Mouse (Mus musculus) frontal cortex, adult (tissue): ENCODE results near the gene Gpcpd1.
A peak's percentile ranks its signal among the peaks of the same experiment; 100 is the strongest.
"Not testable (repeated sequence)": the region's sequence is repeated elsewhere in the genome, so short reads cannot be mapped to it uniquely, and the experiment has no call there.

Source experiments
- ATAC-seq: cut with Nextera tagmentation; 2 replicates; pipeline ENCODE4 v1.9.2; 2017; ENCODE audit warnings: mild to moderate bottlenecking, moderate library complexity, mixed read lengths; ENCODE audit not compliant: low TSS enrichment

The Gpcpd1 gene

GRCm38 (mm10) chr2:132587240-132587779, at the start of gene Gpcpd1:
TSS of gene Gpcpd1 (minus strand) at chr2:132587729.
- no peak for ATAC-seq

- no peak for ATAC-seq
These were observed 49.0 kb upstream of the Gpcpd1 start for GRCm38 (mm10) chr2:132636534-132636933.

- ATAC-seq, result no peak
These were observed 41.1 kb upstream of the Gpcpd1 start for GRCm38 (mm10) chr2:132628626-132629025.

GRCm38 (mm10) chr2:132623092-132623491, 35.6 kb upstream of the Gpcpd1 start:
- no peak for ATAC-seq

- no peak for ATAC-seq
These were observed 30.2 kb upstream of the Gpcpd1 start for GRCm38 (mm10) chr2:132617693-132618092.

GRCm38 (mm10) chr2:132613581-132614188, 26.2 kb upstream of the Gpcpd1 start:
- peak; percentile 94 for ATAC-seq

GRCm38 (mm10) chr2:132611551-132612233, 24.2 kb upstream of the Gpcpd1 start:
- no peak for ATAC-seq

GRCm38 (mm10) chr2:132607141-132608093, 19.9 kb upstream of the Gpcpd1 start:
- ATAC-seq, result peak; percentile 94

- no peak for ATAC-seq
These were observed 18.4 kb upstream of the Gpcpd1 start for GRCm38 (mm10) chr2:132605795-132606563.

- no peak for ATAC-seq
These were observed 17.4 kb upstream of the Gpcpd1 start for GRCm38 (mm10) chr2:132604922-132605321.

GRCm38 (mm10) chr2:132603706-132604105, 16.2 kb upstream of the Gpcpd1 start:
- no peak for ATAC-seq

- ATAC-seq, result no peak
These were observed 14.2 kb upstream of the Gpcpd1 start for GRCm38 (mm10) chr2:132601777-132602176.

GRCm38 (mm10) chr2:132600081-132600480, 12.6 kb upstream of the Gpcpd1 start:
- no peak for ATAC-seq

GRCm38 (mm10) chr2:132599127-132599526, 11.6 kb upstream of the Gpcpd1 start:
- peak; percentile 76 for ATAC-seq

- no peak for ATAC-seq
These were observed 10.4 kb upstream of the Gpcpd1 start for GRCm38 (mm10) chr2:132597866-132598480.

GRCm38 (mm10) chr2:132597226-132597625, 9.7 kb upstream of the Gpcpd1 start:
- no peak for ATAC-seq

- no peak for ATAC-seq
These were observed 8.2 kb upstream of the Gpcpd1 start for GRCm38 (mm10) chr2:132595601-132596235.

GRCm38 (mm10) chr2:132592126-132592525, 4.6 kb upstream of the Gpcpd1 start:
- ATAC-seq, result no peak

- ATAC-seq, result not testable (repeated sequence)
These were observed 4.0 kb upstream of the Gpcpd1 start for GRCm38 (mm10) chr2:132591579-132591978.

- no peak for ATAC-seq
These were observed 2.5 kb upstream of the Gpcpd1 start for GRCm38 (mm10) chr2:132589906-132590538.
